Mouse (Mus musculus): Measurements from ENCODE around the gene Cep250. TPM values are rescaled to one million over a fixed set of nuclear protein-coding genes. Genes with fewer than 3 reads are reported as not detected.

Gene Cep250
- polyA plus RNA-seq, 1 experiment = 6.4 TPM

GRCm38 (mm10) chr2:155962991-155963390 is 6.7 kb downstream of the Cep250 start:
- H3K36me3 ChIP-seq (ENCODE audit: control insufficient read depth, insufficient read depth, low read length) = peaks cover 2% of the 10 kb centered on the region
- TF ChIP-seq POLR2A (IDR thresholded peaks at IDR 0.05; ENCODE audit: control insufficient read depth, low read depth, low read length) (no peak), CTCF (IDR thresholded peaks at IDR 0.05; ENCODE audit: control insufficient read depth, insufficient read depth, insufficient replicate concordance, low read depth, low read length) (no peak)

GRCm38 (mm10) chr2:155973348-155973747 is 17.1 kb downstream of the Cep250 start:
- Histone ChIP-seq H3K4me1 (ENCODE audit: control insufficient read depth, insufficient read depth, low read length) (no peaks in the 10 kb centered on the region), H3K27me3 (ENCODE audit: control insufficient read depth, insufficient read depth, low read length) (no peaks in the 10 kb centered on the region), H3K36me3 (ENCODE audit: control insufficient read depth, insufficient read depth, low read length) (peaks cover 10% of the 10 kb centered on the region), H3K27ac (ENCODE audit: control insufficient read depth, insufficient read depth, low read depth, low read length) (no peak overlapping the region), H3K4me3 (ENCODE audit: control insufficient read depth, low read depth, low read length) (no peak overlapping the region)
- TF ChIP-seq POLR2A (IDR thresholded peaks at IDR 0.05; ENCODE audit: control insufficient read depth, low read depth, low read length) = no peak
- no peak for TF ChIP-seq CTCF (IDR thresholded peaks at IDR 0.05; ENCODE audit: control insufficient read depth, insufficient read depth, insufficient replicate concordance, low read depth, low read length)

More at GRCm38 (mm10) chr2:155962991-155963390, 6.7 kb downstream of the Cep250 start:
- Histone ChIP-seq H3K4me1 (ENCODE audit: control insufficient read depth, insufficient read depth, low read length) (no peaks in the 10 kb centered on the region), H3K27ac (ENCODE audit: control insufficient read depth, insufficient read depth, low read depth, low read length) (no peak overlapping the region), H3K27me3 (ENCODE audit: control insufficient read depth, insufficient read depth, low read length) (no peaks in the 10 kb centered on the region), H3K4me3 (ENCODE audit: control insufficient read depth, low read depth, low read length) (no peak overlapping the region)

- H3K36me3 ChIP-seq (ENCODE audit: control insufficient read depth, insufficient read depth, low read length) = peaks cover 7% of the 10 kb centered on the region
- H3K27ac ChIP-seq (ENCODE audit: control insufficient read depth, insufficient read depth, low read depth, low read length) = no peak overlapping the region
- TF ChIP-seq POLR2A (IDR thresholded peaks at IDR 0.05; ENCODE audit: control insufficient read depth, low read depth, low read length) = no peak
- TF ChIP-seq CTCF (IDR thresholded peaks at IDR 0.05; ENCODE audit: control insufficient read depth, insufficient read depth, insufficient replicate concordance, low read depth, low read length) = no peak
- no peaks in the 10 kb centered on the region for H3K4me1 ChIP-seq (ENCODE audit: control insufficient read depth, insufficient read depth, low read length)
- no peaks in the 10 kb centered on the region for H3K27me3 ChIP-seq (ENCODE audit: control insufficient read depth, insufficient read depth, low read length)
- H3K4me3 ChIP-seq (ENCODE audit: control insufficient read depth, low read depth, low read length) = no peak overlapping the region
Measured at GRCm38 (mm10) chr2:155974087-155974731, 18.0 kb downstream of the Cep250 start.

GRCm38 (mm10) chr2:155979328-155979991 is 23.2 kb downstream of the Cep250 start:
- no peak overlapping the region for H3K4me3 ChIP-seq (ENCODE audit: control insufficient read depth, low read depth, low read length)
- H3K27me3 ChIP-seq (ENCODE audit: control insufficient read depth, insufficient read depth, low read length) = no peaks in the 10 kb centered on the region
- peaks cover 3% of the 10 kb centered on the region for H3K36me3 ChIP-seq (ENCODE audit: control insufficient read depth, insufficient read depth, low read length)
- no peak overlapping the region for H3K27ac ChIP-seq (ENCODE audit: control insufficient read depth, insufficient read depth, low read depth, low read length)
- TF ChIP-seq CTCF (IDR thresholded peaks at IDR 0.05; ENCODE audit: control insufficient read depth, insufficient read depth, insufficient replicate concordance, low read depth, low read length) (no peak), POLR2A (IDR thresholded peaks at IDR 0.05; ENCODE audit: control insufficient read depth, low read depth, low read length) (no peak)
- no peaks in the 10 kb centered on the region for H3K4me1 ChIP-seq (ENCODE audit: control insufficient read depth, insufficient read depth, low read length)

GRCm38 (mm10) chr2:155985776-155986175 is 29.5 kb downstream of the Cep250 start:
- peaks cover 8% of the 10 kb centered on the region for H3K36me3 ChIP-seq (ENCODE audit: control insufficient read depth, insufficient read depth, low read length)
- no peaks in the 10 kb centered on the region for H3K4me1 ChIP-seq (ENCODE audit: control insufficient read depth, insufficient read depth, low read length)
- no peaks in the 10 kb centered on the region for H3K27me3 ChIP-seq (ENCODE audit: control insufficient read depth, insufficient read depth, low read length)
- TF ChIP-seq CTCF (IDR thresholded peaks at IDR 0.05; ENCODE audit: control insufficient read depth, insufficient read depth, insufficient replicate concordance, low read depth, low read length) = no peak
- no peak for TF ChIP-seq POLR2A (IDR thresholded peaks at IDR 0.05; ENCODE audit: control insufficient read depth, low read depth, low read length)
- no peak overlapping the region for H3K27ac ChIP-seq (ENCODE audit: control insufficient read depth, insufficient read depth, low read depth, low read length)
- H3K4me3 ChIP-seq (ENCODE audit: control insufficient read depth, low read depth, low read length) = no peak overlapping the region

GRCm38 (mm10) chr2:155987131-155987530 is 30.9 kb downstream of the Cep250 start:
- TF ChIP-seq CTCF (IDR thresholded peaks at IDR 0.05; ENCODE audit: control insufficient read depth, insufficient read depth, insufficient replicate concordance, low read depth, low read length) (no peak), POLR2A (IDR thresholded peaks at IDR 0.05; ENCODE audit: control insufficient read depth, low read depth, low read length) (no peak)
- Histone ChIP-seq H3K27me3 (ENCODE audit: control insufficient read depth, insufficient read depth, low read length) (no peaks in the 10 kb centered on the region), H3K36me3 (ENCODE audit: control insufficient read depth, insufficient read depth, low read length) (peaks cover 7% of the 10 kb centered on the region), H3K27ac (ENCODE audit: control insufficient read depth, insufficient read depth, low read depth, low read length) (no peak overlapping the region), H3K4me1 (ENCODE audit: control insufficient read depth, insufficient read depth, low read length) (no peaks in the 10 kb centered on the region), H3K4me3 (ENCODE audit: control insufficient read depth, low read depth, low read length) (no peak overlapping the region)

GRCm38 (mm10) chr2:155989085-155989484 is 32.8 kb downstream of the Cep250 start:
- Histone ChIP-seq H3K27ac (ENCODE audit: control insufficient read depth, insufficient read depth, low read depth, low read length) (no peak overlapping the region), H3K27me3 (ENCODE audit: control insufficient read depth, insufficient read depth, low read length) (no peaks in the 10 kb centered on the region), H3K4me1 (ENCODE audit: control insufficient read depth, insufficient read depth, low read length) (no peaks in the 10 kb centered on the region), H3K36me3 (ENCODE audit: control insufficient read depth, insufficient read depth, low read length) (peaks cover 5% of the 10 kb centered on the region; the same call in 1 of the 2 replicates), H3K4me3 (ENCODE audit: control insufficient read depth, low read depth, low read length) (no peak overlapping the region)
- TF ChIP-seq CTCF (IDR thresholded peaks at IDR 0.05; ENCODE audit: control insufficient read depth, insufficient read depth, insufficient replicate concordance, low read depth, low read length) (no peak), POLR2A (IDR thresholded peaks at IDR 0.05; ENCODE audit: control insufficient read depth, low read depth, low read length) (no peak)

All from testis, adult 2 months (tissue).